ENCODE assay signal across 12 mouse cellular contexts in the genomic region with DNA sequence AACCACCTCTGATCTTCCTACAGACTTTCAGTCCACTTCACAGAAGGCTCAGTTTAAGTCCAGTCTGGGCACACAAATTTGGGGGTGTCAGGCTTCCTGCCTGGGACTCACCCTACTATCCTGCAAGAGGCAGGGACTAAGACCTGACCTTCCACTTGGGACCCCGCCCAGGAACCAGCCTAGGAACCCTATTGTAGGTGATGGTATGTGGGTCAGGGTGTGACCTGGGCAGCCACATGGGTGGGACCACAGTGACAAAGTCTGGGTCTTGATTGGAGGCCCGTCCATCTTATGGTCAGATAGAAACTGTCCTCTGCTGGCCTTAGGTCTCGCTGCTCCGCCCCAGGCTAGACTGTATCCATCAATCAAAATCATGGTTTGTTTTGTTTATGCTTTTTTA. TPM values are rescaled to one million over a fixed set of nuclear protein-coding genes. Genes with fewer than 3 reads are reported as not detected.
DNase-seq lines count a peak whose midpoint lies in the region; ATAC-seq and TF ChIP-seq lines count a peak whose summit lies in the region.
"Had no signal": no experiment of that assay in that cellular context is flagged by ENCODE, and none has a peak within 500 bp of the region (broad histone marks: within the 10 kb centered on the region; RNA-seq: fewer than 3 reads in every experiment).

No protein-coding gene starts in this region.

- H3K9ac ChIP-seq in liver, embryonic 14.5 days (replicated peaks), result no peak overlapping the region

- peak overlapping the region; percentile 81 for H3K4me2 ChIP-seq in liver, embryonic 14.5 days (ENCODE audit: low read depth)

- no peak for ATAC-seq in liver, embryonic 14.5 days (ENCODE audit: insufficient read depth)

- H3K4me3 ChIP-seq in spleen, adult 2 months (ENCODE audit: extremely low read depth, insufficient read depth, insufficient read length), result no peak overlapping the region
- H3K4me3 ChIP-seq in liver, embryonic 14.5 days (ENCODE audit: insufficient read depth in 1 of 2, low read depth in 2 of 2, low read length in 2 of 2), result 0 out of 4 replicates have a peak overlapping the region, but pooled peaks of 1 of the 2 experiments have one; percentile 56
- peak overlapping the region; percentile 91 for H3K4me3 ChIP-seq in olfactory bulb, adult 2 months (ENCODE audit: insufficient read depth, low read depth, low read length)
- H3K4me3 ChIP-seq: myocyte had no signal

- TF ChIP-seq CTCF in spleen, adult 2 months (IDR thresholded peaks at IDR 0.05; ENCODE audit: extremely low read depth, insufficient read depth, insufficient read length, insufficient replicate concordance), result no peak
- TF ChIP-seq CTCF in liver, embryonic 14.5 days (IDR thresholded peaks at IDR 0.05; ENCODE audit: low read depth), result no peak; the same call in 1 of the 2 replicates
- no peak for TF ChIP-seq CTCF in olfactory bulb, adult 2 months (IDR thresholded peaks at IDR 0.05; ENCODE audit: insufficient read depth, low read depth, low read length)

- peak; percentile 57 for DNase-seq in cerebellum, adult 11-12 months
- DNase-seq in cerebellum, postnatal 25 days, result no peak
- DNase-seq in spleen, adult 2 months (ENCODE audit: low read depth in 1 of 2, low spot score in 2 of 2), result no peak
- DNase-seq in spleen, postnatal 36 days (ENCODE audit: low spot score in 2 of 2), result no peak
- no peak for DNase-seq in liver, embryonic 14.5 days (ENCODE audit: low read depth in 3 of 3, low spot score in 3 of 3)
- no peak for DNase-seq in urinary bladder, postnatal 36 days (ENCODE audit: low spot score in 2 of 2)
- DNase-seq in layer of hippocampus, postnatal 10 days (ENCODE audit: low spot score in 2 of 2), result no peak
- DNase-seq: embryo, embryonic 11 days; gastrocnemius, postnatal 36 days; kidney, postnatal 25 days had no signal

- no peaks in the 10 kb centered on the region for H3K9me3 ChIP-seq in liver, embryonic 14.5 days (ENCODE audit: control insufficient read depth, low read length)

- H3K27ac ChIP-seq in spleen, adult 2 months (ENCODE audit: insufficient read depth, low read length), result peak overlapping the region; percentile 72; the same call in 1 of the 2 replicates
- H3K27ac ChIP-seq in liver, embryonic 14.5 days, result peak overlapping the region; percentile 68; the same call in 1 of the 2 replicates
- no peak overlapping the region; the same call in 1 of the 2 replicates for H3K27ac ChIP-seq in olfactory bulb, adult 2 months (ENCODE audit: insufficient read depth, low read depth, low read length)

- no peak for TF ChIP-seq EP300 in liver, embryonic 14.5 days (IDR thresholded peaks at IDR 0.05; ENCODE audit: low read depth)

- no peaks in the 10 kb centered on the region for H3K27me3 ChIP-seq in spleen, adult 2 months (ENCODE audit: control insufficient read depth, insufficient read depth, low read length)
- H3K27me3 ChIP-seq in liver, embryonic 14.5 days (ENCODE audit: control insufficient read depth, insufficient read depth, low read length), result no peaks in the 10 kb centered on the region; the same call in 1 of the 2 replicates

- 42% methylated on average over 4 of the region's 4 CpGs for WGBS in spleen, adult 2 months
- 55% methylated on average over 4 of the region's 4 CpGs for WGBS in liver, embryonic 14.5 days (ENCODE audit: insufficient replicate concordance)
- WGBS in olfactory bulb, adult 2 months, result 76% methylated on average over 4 of the region's 4 CpGs

- peaks cover 22% of the 10 kb centered on the region for H3K4me1 ChIP-seq in spleen, adult 2 months (ENCODE audit: control insufficient read depth, insufficient read depth, insufficient read length)
- peaks cover 21 to 29% of the 10 kb centered on the region in 2 experiments for H3K4me1 ChIP-seq in liver, embryonic 14.5 days (replicated peaks; ENCODE audit: control insufficient read depth in 2 of 2, insufficient read depth in 2 of 2, low read length in 1 of 2)
- peaks cover 53% of the 10 kb centered on the region for H3K4me1 ChIP-seq in olfactory bulb, adult 2 months (ENCODE audit: control insufficient read depth, insufficient read depth, low read length)

- TF ChIP-seq POLR2A in spleen, adult 2 months (IDR thresholded peaks at IDR 0.05; ENCODE audit: low read depth, low read length), result no peak
- TF ChIP-seq POLR2A in olfactory bulb, adult 2 months (IDR thresholded peaks at IDR 0.05; ENCODE audit: insufficient read depth, low read depth, low read length), result no peak

- H3K36me3 ChIP-seq in spleen, adult 2 months (ENCODE audit: control insufficient read depth, insufficient read depth, low read length), result 0 out of 2 replicates have a peak, but pooled peaks cover 4% of the 10 kb centered on the region
- no peaks in the 10 kb centered on the region for H3K36me3 ChIP-seq in liver, embryonic 14.5 days (replicated peaks; ENCODE audit: control insufficient read depth, insufficient read depth, low read depth)

RNA-seq across cellular contexts. Expression of gene Fcho1, which starts 1.1 kb away (rescaled TPM):
- polyA plus RNA-seq in spleen, adult 2 months (2012; rRNA removed), result 247 and 301 TPM in 2 replicates
- 24.1 and 24.6 TPM in 2 replicates for polyA plus RNA-seq in liver, embryonic 14.5 days (2012; rRNA removed)
- 14.7 and 18.6 TPM in 2 replicates for polyA plus RNA-seq in liver, embryonic 14.5 days (2014; fragmentation: Nextera tagmentation; extraction: Ambion mirVana)
- polyA plus RNA-seq in olfactory bulb, adult 2 months (2012; ENCODE audit: insufficient read depth, insufficient read length, low replicate concordance, missing spikeins), result 90.9 TPM in 1 of 2 replicates, not detected in the other
- total RNA-seq in layer of hippocampus, postnatal 10 days (2021), result 100 to 1,000 TPM; 111 to 119 TPM
- polyA plus RNA-seq: myocyte had no signal

RNA-seq across cellular contexts. Expression of gene B3gnt3, which starts 22.8 kb away (rescaled TPM):
- 5.2 and 5.6 TPM in 2 replicates for polyA plus RNA-seq in spleen, adult 2 months (2012; rRNA removed)
- polyA plus RNA-seq in liver, embryonic 14.5 days (2012; rRNA removed), result 2.2 and 2.5 TPM in 2 replicates
- 1.8 and 2.0 TPM in 2 replicates for polyA plus RNA-seq in liver, embryonic 14.5 days (2014; fragmentation: Nextera tagmentation; extraction: Ambion mirVana)
- polyA plus RNA-seq in olfactory bulb, adult 2 months (2012; ENCODE audit: insufficient read depth, insufficient read length, low replicate concordance, missing spikeins), result not detected in 2 replicates
- under 1 TPM; 0.42 to 0.64 TPM for total RNA-seq in layer of hippocampus, postnatal 10 days (2021)

RNA-seq across cellular contexts. Expression of gene Insl3, which starts 35.4 kb away (rescaled TPM):
- polyA plus RNA-seq in spleen, adult 2 months (2012; rRNA removed), result 52.4 and 70.9 TPM in 2 replicates
- 0.48 and 0.73 TPM in 2 replicates for polyA plus RNA-seq in liver, embryonic 14.5 days (2012; rRNA removed)
- polyA plus RNA-seq in liver, embryonic 14.5 days (2014; fragmentation: Nextera tagmentation; extraction: Ambion mirVana), result 1.2 and 1.5 TPM in 2 replicates
- not detected in 2 replicates for polyA plus RNA-seq in olfactory bulb, adult 2 months (2012; ENCODE audit: insufficient read depth, insufficient read length, low replicate concordance, missing spikeins)
- 1 to 10 TPM; 2.3 to 2.4 TPM for total RNA-seq in layer of hippocampus, postnatal 10 days (2021)

RNA-seq across cellular contexts. Expression of gene Jak3, which starts 48.3 kb away (rescaled TPM):
- polyA plus RNA-seq in spleen, adult 2 months (2012; rRNA removed), result 62.6 and 81.5 TPM in 2 replicates
- 3.8 and 4.0 TPM in 2 replicates for polyA plus RNA-seq in liver, embryonic 14.5 days (2012; rRNA removed)
- 3.0 and 3.1 TPM in 2 replicates for polyA plus RNA-seq in liver, embryonic 14.5 days (2014; fragmentation: Nextera tagmentation; extraction: Ambion mirVana)
- not detected in 2 replicates for polyA plus RNA-seq in olfactory bulb, adult 2 months (2012; ENCODE audit: insufficient read depth, insufficient read length, low replicate concordance, missing spikeins)
- total RNA-seq in layer of hippocampus, postnatal 10 days (2021), result 1 to 10 TPM; 7.7 to 7.8 TPM

RNA-seq across cellular contexts. Expression of gene Unc13a, which starts 52.8 kb away (rescaled TPM):
- polyA plus RNA-seq in spleen, adult 2 months (2012; rRNA removed), result 0.47 and 0.54 TPM in 2 replicates
- polyA plus RNA-seq in liver, embryonic 14.5 days (2012; rRNA removed), result 0.13 and 0.15 TPM in 2 replicates
- polyA plus RNA-seq in liver, embryonic 14.5 days (2014; fragmentation: Nextera tagmentation; extraction: Ambion mirVana), result 0.18 and 0.34 TPM in 2 replicates
- not detected in 2 replicates for polyA plus RNA-seq in olfactory bulb, adult 2 months (2012; ENCODE audit: insufficient read depth, insufficient read length, low replicate concordance, missing spikeins)
- 100 to 1,000 TPM; 242 to 246 TPM for total RNA-seq in layer of hippocampus, postnatal 10 days (2021)
- total RNA-seq: gastrocnemius, postnatal 36 days had no signal

Comparison
In these comparisons a context has a peak if more than half of its experiments do, and no peak if none do; other contexts are left out.
1. RNA of gene Insl3, which starts 35.4 kb away (polyA plus RNA-seq): 52.4 to 70.9 TPM in spleen, adult 2 months; 0.48 to 1.5 TPM in liver, embryonic 14.5 days and not detected in olfactory bulb, adult 2 months; every median in the first group is over 10 times any median in the second.